Mouse (Mus musculus) liver, adult 2 months (tissue): ENCODE data around the gene Phlda1.

Source experiments
- CTCF ChIP-seq: fragments of 200-500 bp; IDR thresholded peaks from 2 replicates; pipeline ENCODE4 v1.5.1; 2011; ENCODE audit warnings: low read depth, low read length, control low read depth
- POLR2A ChIP-seq: fragments of 200-500 bp; IDR thresholded peaks from 2 replicates; pipeline ENCODE4 v1.6.1; 2011; ENCODE audit warnings: low read length, control low read depth; ENCODE audit not compliant: insufficient read depth; ENCODE audit errors: extremely low read depth

GRCm38 (mm10) chr10:111503716-111504115 lies 2.4 kb upstream of the Phlda1 start:
- TF ChIP-seq POLR2A (no peak), CTCF (no peak)
